Mouse (Mus musculus) neural tube, embryonic 13.5 days (tissue): ENCODE measurements around the gene Ovca2. TPM values are rescaled to one million over a fixed set of nuclear protein-coding genes. Genes with fewer than 3 reads are reported as not detected.

Source experiments
- ATAC-seq: fragments of 200-750 bp; cut with Nextera tagmentation; 2 replicates; pipeline ENCODE4 v1.8.0; 2017; ENCODE audit warnings: low read depth, mild to moderate bottlenecking, moderate TSS enrichment, moderate library complexity
- H3K27ac ChIP-seq: fragments of 300-500 bp; sonication (generic); replicated peaks from 2 replicates; pipeline ENCODE4 v1.5.1; 2015; ENCODE audit warnings: moderate library complexity, mild to moderate bottlenecking, inconsistent platforms
- H3K27me3 ChIP-seq: fragments of 300-500 bp; sonication (generic); 2 replicates; pipeline ENCODE4 v1.6.1; 2015; ENCODE audit warnings: mild to moderate bottlenecking, inconsistent platforms
- H3K36me3 ChIP-seq: fragments of 300-500 bp; sonication (generic); 2 replicates; pipeline ENCODE4 v1.6.1; 2015; ENCODE audit warnings: mild to moderate bottlenecking, inconsistent platforms
- H3K4me1 ChIP-seq: fragments of 300-500 bp; sonication (generic); replicated peaks from 2 replicates; pipeline ENCODE4 v1.6.1; 2015; ENCODE audit warnings: inconsistent platforms
- H3K4me2 ChIP-seq: fragments of 300-500 bp; sonication (generic); 2 replicates; pipeline ENCODE4 v1.6.1; 2015; ENCODE audit warnings: inconsistent platforms, mild to moderate bottlenecking, moderate library complexity
- H3K4me3 ChIP-seq: fragments of 300-500 bp; sonication (generic); 2 replicates; pipeline ENCODE4 v1.5.1; 2015; ENCODE audit warnings: mild to moderate bottlenecking, inconsistent platforms
- H3K9ac ChIP-seq: fragments of 300-500 bp; sonication (generic); 2 replicates; pipeline ENCODE4 v1.6.1; 2015; ENCODE audit warnings: moderate library complexity, mild to moderate bottlenecking, inconsistent platforms
- H3K9me3 ChIP-seq: fragments of 300-500 bp; sonication (generic); 2 replicates; pipeline ENCODE4 v1.6.1; 2016; ENCODE audit warnings: inconsistent platforms
- WGBS: fragments of 180-500 bp; shearing (Covaris S2); methylation state at CpG from one replicate; pipeline ENCODE4 v1.1.7; 2015; 5-methylcytosine and 5-hydroxymethylcytosine counted together
- polyA plus RNA-seq: library from polyadenylated mRNA; unstranded; fragments of >200 nt; fragmentation: Nextera tagmentation; extraction: Ambion mirVana; gene quantifications from 2 replicates; pipeline ENCODE4 v1.2.1, GENCODE M21; 2015

Gene Ovca2
- polyA plus RNA-seq, 1 experiment from 2014 or later: 18.6 TPM

GRCm38 (mm10) chr11:75210093-75210492 is 31.5 kb upstream of the Ovca2 start:
- no peak for ATAC-seq
- H3K27ac ChIP-seq: no peak overlapping the region
- no peak overlapping the region for H3K4me2 ChIP-seq
- no peak overlapping the region for H3K4me3 ChIP-seq
- no peaks in the 10 kb centered on the region for H3K36me3 ChIP-seq
- peaks cover 47% of the 10 kb centered on the region for H3K4me1 ChIP-seq
- H3K9ac ChIP-seq: peak overlapping the region; percentile 26; the same call in 1 of the 2 replicates
- 67% methylated on average over 4 of the region's 4 CpGs for WGBS
- H3K27me3 ChIP-seq: no peaks in the 10 kb centered on the region
- H3K9me3 ChIP-seq: no peaks in the 10 kb centered on the region

- H3K36me3 ChIP-seq: no peaks in the 10 kb centered on the region
- no peak overlapping the region for H3K9ac ChIP-seq
- no peaks in the 10 kb centered on the region for H3K27me3 ChIP-seq
- peaks cover 42% of the 10 kb centered on the region for H3K4me1 ChIP-seq
- no peaks in the 10 kb centered on the region for H3K9me3 ChIP-seq
- no peak overlapping the region for H3K4me3 ChIP-seq
- no peak for ATAC-seq
- H3K27ac ChIP-seq: no peak overlapping the region
- 56% methylated on average over 4 of the region's 4 CpGs for WGBS
- H3K4me2 ChIP-seq: no peak overlapping the region
Measured at GRCm38 (mm10) chr11:75209363-75209762, 30.7 kb upstream of the Ovca2 start.

DNA sequence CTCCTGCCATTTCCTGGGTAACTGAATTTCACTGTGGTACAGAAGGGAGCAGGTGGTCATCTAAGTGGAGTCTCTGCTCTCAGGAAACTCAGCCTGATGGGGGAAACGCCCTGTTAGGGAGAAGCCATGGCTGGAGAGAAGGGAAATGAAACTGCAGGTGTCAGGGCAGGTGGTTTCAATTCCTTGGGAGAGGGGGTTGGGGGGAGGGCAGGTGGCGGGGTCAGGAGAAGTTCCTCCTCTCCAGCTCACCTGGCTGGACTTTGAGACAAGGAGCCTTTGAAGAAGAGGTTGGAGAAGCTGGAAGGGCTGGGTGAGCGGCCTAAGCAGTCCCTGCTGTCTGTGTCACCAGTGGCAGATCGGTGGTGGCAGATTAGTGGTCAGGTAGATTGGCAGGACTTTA is 27.7 kb upstream of the Ovca2 start:
- H3K27me3 ChIP-seq: no peaks in the 10 kb centered on the region
- H3K9ac ChIP-seq: no peak overlapping the region
- ATAC-seq: no peak
- no peak overlapping the region for H3K4me3 ChIP-seq
- no peaks in the 10 kb centered on the region for H3K36me3 ChIP-seq
- H3K4me1 ChIP-seq: peaks cover 26% of the 10 kb centered on the region
- no peak overlapping the region for H3K27ac ChIP-seq
- 83% methylated on average over 4 of the region's 4 CpGs for WGBS
- H3K4me2 ChIP-seq: no peak overlapping the region
- no peaks in the 10 kb centered on the region for H3K9me3 ChIP-seq

- Histone ChIP-seq H3K36me3 (no peaks in the 10 kb centered on the region), H3K9me3 (no peaks in the 10 kb centered on the region), H3K9ac (0 out of 2 replicates have a peak overlapping the region, but pooled peaks have one; percentile 26), H3K27ac (no peak overlapping the region), H3K4me2 (no peak overlapping the region), H3K4me3 (no peak overlapping the region), H3K4me1 (peaks cover 23% of the 10 kb centered on the region), H3K27me3 (peaks cover 6% of the 10 kb centered on the region; the same call in 1 of the 2 replicates)
- 46% methylated on average over 9 of the region's 9 CpGs for WGBS
- no peak for ATAC-seq
Measured at GRCm38 (mm10) chr11:75204472-75204871, 25.8 kb upstream of the Ovca2 start.

- no peak for ATAC-seq
- Histone ChIP-seq H3K4me1 (peaks cover 23% of the 10 kb centered on the region), H3K27ac (no peak overlapping the region), H3K4me3 (no peak overlapping the region), H3K9me3 (no peaks in the 10 kb centered on the region), H3K36me3 (no peaks in the 10 kb centered on the region), H3K27me3 (peaks cover 7% of the 10 kb centered on the region; the same call in 1 of the 2 replicates), H3K4me2 (no peak overlapping the region), H3K9ac (no peak overlapping the region)
- 83% methylated on average over 4 of the region's 4 CpGs for WGBS
Measured at GRCm38 (mm10) chr11:75203926-75204325, 25.3 kb upstream of the Ovca2 start.

DNA sequence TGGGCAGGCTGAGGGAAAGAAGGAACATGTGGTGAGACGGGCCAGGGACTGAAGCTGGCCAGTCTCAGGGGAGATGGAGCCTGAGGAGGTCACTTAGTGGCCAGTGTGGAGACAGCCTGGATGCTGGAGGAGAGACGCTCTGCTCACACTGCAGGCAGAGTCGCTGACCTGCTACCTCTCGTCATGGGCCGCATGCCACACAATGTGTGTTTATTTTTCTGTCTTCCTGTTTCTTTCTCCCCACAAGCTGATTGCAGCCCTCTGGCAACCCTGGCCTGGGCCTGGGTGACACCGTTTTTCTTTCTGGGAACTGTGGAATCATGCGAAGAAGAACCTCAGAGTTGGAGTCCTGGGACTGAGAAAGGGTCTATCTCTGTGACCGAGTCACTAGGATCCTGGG is 23.1 kb upstream of the Ovca2 start:
- 62% methylated on average over 8 of the region's 8 CpGs for WGBS

DNA sequence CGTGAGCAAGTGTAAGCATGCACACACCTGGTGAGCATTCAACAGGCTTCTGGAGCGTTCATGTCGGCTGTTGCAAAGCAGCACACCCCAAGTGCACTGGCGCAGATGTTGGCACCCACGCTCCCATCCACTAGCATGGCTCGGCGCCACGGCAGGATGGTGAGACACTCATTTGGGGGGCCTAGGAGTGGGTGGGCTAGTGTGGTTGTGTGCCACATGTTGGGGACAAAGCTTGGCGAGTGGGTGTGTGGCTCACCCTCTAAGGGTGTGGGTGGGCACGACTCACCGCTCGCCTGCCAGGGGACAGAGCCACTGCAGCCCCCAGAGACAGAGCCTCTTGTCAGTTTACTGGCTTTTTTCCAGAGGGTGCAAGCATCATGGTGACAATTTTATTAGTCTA is 22.3 kb upstream of the Ovca2 start:
- Histone ChIP-seq H3K9me3 (no peaks in the 10 kb centered on the region), H3K9ac (no peak overlapping the region), H3K4me3 (no peak overlapping the region), H3K4me2 (no peak overlapping the region), H3K27me3 (peaks cover 22% of the 10 kb centered on the region), H3K27ac (peak overlapping the region; percentile 33; the same call in 1 of the 2 replicates), H3K36me3 (no peaks in the 10 kb centered on the region), H3K4me1 (peaks cover 37% of the 10 kb centered on the region)
- no peak for ATAC-seq
- WGBS: 88% methylated on average over 12 of the region's 12 CpGs

More for the DNA sequence above, 23.1 kb upstream of the Ovca2 start:
- Histone ChIP-seq H3K4me2 (no peak overlapping the region), H3K27me3 (peaks cover 14% of the 10 kb centered on the region; the same call in 1 of the 2 replicates), H3K27ac (no peak overlapping the region; the same call in 1 of the 2 replicates), H3K9ac (0 out of 2 replicates have a peak overlapping the region, but pooled peaks have one; percentile 0), H3K36me3 (no peaks in the 10 kb centered on the region), H3K9me3 (no peaks in the 10 kb centered on the region), H3K4me1 (peaks cover 29% of the 10 kb centered on the region), H3K4me3 (no peak overlapping the region)
- ATAC-seq: no peak

GRCm38 (mm10) chr11:75199951-75200350 is 21.3 kb upstream of the Ovca2 start:
- no peak for ATAC-seq
- H3K27ac ChIP-seq: no peak overlapping the region
- H3K4me2 ChIP-seq: no peak overlapping the region
- no peaks in the 10 kb centered on the region for H3K9me3 ChIP-seq
- WGBS: 77% methylated on average over 5 of the region's 5 CpGs
- H3K27me3 ChIP-seq: peaks cover 32% of the 10 kb centered on the region
- no peaks in the 10 kb centered on the region for H3K36me3 ChIP-seq
- peaks cover 47% of the 10 kb centered on the region for H3K4me1 ChIP-seq
- H3K4me3 ChIP-seq: no peak overlapping the region
- H3K9ac ChIP-seq: no peak overlapping the region

DNA sequence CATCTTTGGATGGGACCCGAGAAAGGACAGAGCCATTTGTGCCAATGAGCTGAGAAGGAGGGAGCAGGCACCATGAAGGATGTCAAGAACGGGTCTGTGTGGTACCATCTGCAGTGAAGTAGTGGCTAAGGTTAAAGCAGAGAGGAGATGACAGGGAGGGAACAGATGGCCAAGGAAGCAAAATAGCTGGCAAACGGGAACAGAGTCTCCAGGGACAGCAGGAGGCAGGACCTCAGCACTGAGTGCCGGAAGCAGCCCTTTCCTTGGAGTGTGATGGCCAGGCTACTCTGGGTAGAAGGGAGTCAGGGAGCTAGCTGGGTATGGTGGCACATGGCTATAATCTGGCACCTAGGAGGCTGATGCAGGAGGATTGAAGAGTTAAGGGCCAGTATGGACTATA is 20.2 kb upstream of the Ovca2 start:
- no peak overlapping the region for H3K4me2 ChIP-seq
- no peaks in the 10 kb centered on the region for H3K9me3 ChIP-seq
- H3K27me3 ChIP-seq: peaks cover 43% of the 10 kb centered on the region
- H3K4me1 ChIP-seq: peaks cover 56% of the 10 kb centered on the region
- H3K4me3 ChIP-seq: no peak overlapping the region
- H3K36me3 ChIP-seq: no peaks in the 10 kb centered on the region
- no peak overlapping the region for H3K9ac ChIP-seq
- WGBS: 51% methylated on average over 4 of the region's 4 CpGs
- no peak overlapping the region for H3K27ac ChIP-seq
- no peak for ATAC-seq

DNA sequence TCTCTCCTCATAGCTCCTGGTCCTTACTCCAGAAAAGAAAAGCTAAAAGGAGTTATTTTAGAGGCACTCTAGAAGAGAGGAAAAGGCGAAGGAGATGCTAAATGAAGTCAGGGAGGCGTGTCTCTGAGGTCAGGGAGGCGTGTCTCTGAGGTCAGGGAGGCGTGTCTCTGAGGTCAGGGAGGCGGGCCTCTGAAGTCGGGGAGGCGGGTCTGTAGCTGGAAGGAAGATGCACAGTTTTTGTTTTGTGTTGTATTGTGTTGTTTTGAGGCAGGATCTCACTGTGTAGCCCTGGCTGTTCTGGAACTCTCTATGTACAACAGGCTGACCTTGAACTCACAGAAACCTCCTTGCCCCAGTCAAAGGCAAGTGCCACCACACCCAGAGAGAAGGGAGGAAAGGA is 19.3 kb upstream of the Ovca2 start:
- no peak overlapping the region for H3K4me3 ChIP-seq
- no peaks in the 10 kb centered on the region for H3K36me3 ChIP-seq
- H3K27ac ChIP-seq: no peak overlapping the region
- H3K9ac ChIP-seq: no peak overlapping the region
- H3K27me3 ChIP-seq: peaks cover 52% of the 10 kb centered on the region
- H3K4me1 ChIP-seq: peaks cover 63% of the 10 kb centered on the region
- ATAC-seq: no peak
- no peak overlapping the region for H3K4me2 ChIP-seq
- H3K9me3 ChIP-seq: no peaks in the 10 kb centered on the region
- WGBS: 32% methylated on average over 7 of the region's 7 CpGs

- Histone ChIP-seq H3K27me3 (peaks cover 69% of the 10 kb centered on the region), H3K36me3 (no peaks in the 10 kb centered on the region), H3K9ac (peak overlapping the region; percentile 48; the same call in 1 of the 2 replicates), H3K9me3 (no peaks in the 10 kb centered on the region), H3K4me2 (peak overlapping the region; percentile 69), H3K4me3 (peak overlapping the region; percentile 61; the same call in 1 of the 2 replicates), H3K4me1 (peaks cover 57% of the 10 kb centered on the region), H3K27ac (no peak overlapping the region)
- 48% methylated on average over 6 of the region's 6 CpGs for WGBS
- no peak for ATAC-seq
Measured at GRCm38 (mm10) chr11:75196131-75196530, 17.5 kb upstream of the Ovca2 start.

DNA sequence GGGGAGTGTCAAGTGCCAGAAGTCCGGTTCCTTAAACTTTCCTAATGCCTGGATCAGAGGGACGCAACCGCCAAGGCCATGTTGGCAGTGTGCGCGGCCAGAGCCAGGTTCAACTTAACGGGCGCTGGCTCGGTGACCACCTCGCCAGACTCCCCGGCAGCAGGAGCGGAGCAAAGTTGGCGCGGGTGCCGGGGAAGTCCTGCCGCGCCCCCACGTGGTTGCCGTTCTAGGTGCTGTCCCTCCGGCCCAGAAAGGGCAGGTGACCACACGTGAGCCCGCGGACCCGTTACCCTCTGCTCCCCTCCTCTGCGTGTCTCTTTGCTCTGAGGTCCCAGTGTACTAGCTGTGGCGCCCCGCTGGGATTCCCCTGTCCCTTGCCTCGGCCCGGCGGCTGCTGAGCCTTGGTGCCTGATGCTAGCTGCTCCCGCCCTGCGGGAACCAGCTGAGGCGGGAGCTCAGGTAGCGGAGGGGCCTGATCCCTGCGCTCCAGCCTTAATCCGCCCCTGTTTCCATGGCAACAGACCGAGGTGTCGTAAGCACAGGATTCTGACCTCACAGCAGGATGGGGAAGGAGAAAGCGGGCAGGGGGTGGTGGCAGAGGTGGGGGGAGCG is 16.3 kb upstream of the Ovca2 start:
- H3K27ac ChIP-seq: no peak overlapping the region
- peaks cover 71% of the 10 kb centered on the region for H3K27me3 ChIP-seq
- H3K4me3 ChIP-seq: peak overlapping the region; percentile 61
- no peaks in the 10 kb centered on the region for H3K9me3 ChIP-seq
- peaks cover 56% of the 10 kb centered on the region for H3K4me1 ChIP-seq
- peak overlapping the region; percentile 78 for H3K9ac ChIP-seq
- H3K4me2 ChIP-seq: peak overlapping the region; percentile 69
- under 1% methylated on average over 38 of the region's 39 CpGs for WGBS
- no peak for ATAC-seq
- no peaks in the 10 kb centered on the region for H3K36me3 ChIP-seq
